Mouse (Mus musculus): ENCODE measurements around the gene Slc22a14. TPM values are rescaled to one million over a fixed set of nuclear protein-coding genes. Genes with fewer than 3 reads are reported as not detected.

Slc22a14 gene
- polyA plus RNA-seq (2016; fragmentation: Nextera tagmentation; extraction: Ambion mirVana): not detected in 2 replicates

- WGBS: 80% methylated on average over 7 of the region's 7 CpGs
- no peak within 1 kb of the TSS for H3K27ac ChIP-seq (replicated peaks)
These were observed at the start of gene Slc22a14 for GRCm38 (mm10) chr9:119365284-119365683. Gene Slc22a14 (minus strand): TSS chr9:119365553.

GRCm38 (mm10) chr9:119409864-119410263 lies 44.5 kb upstream of the Slc22a14 start:
- DNase-seq (ENCODE audit: low spot score): no peak
- Histone ChIP-seq H3K27ac (replicated peaks) (no peak overlapping the region), H3K4me1 (peaks cover 42% of the 10 kb centered on the region), H3K9me3 (peaks cover 16% of the 10 kb centered on the region; the same call in 1 of the 2 replicates), H3K36me3 (replicated peaks) (peaks cover 90% of the 10 kb centered on the region), H3K4me3 (no peak overlapping the region), H3K27me3 (replicated peaks; ENCODE audit: low read depth, poor library complexity, severe bottlenecking) (no peaks in the 10 kb centered on the region)
- 48% methylated on average over 5 of the region's 5 CpGs for WGBS

More at GRCm38 (mm10) chr9:119365284-119365683, at the start of gene Slc22a14:
- H3K27me3 ChIP-seq (replicated peaks; ENCODE audit: low read depth, poor library complexity, severe bottlenecking): no peaks in the 10 kb centered on the region
- H3K9me3 ChIP-seq: no peaks in the 10 kb centered on the region
- no peak within 1 kb of the TSS for H3K4me3 ChIP-seq
- peaks cover 14% of the 10 kb centered on the region for H3K4me1 ChIP-seq
- H3K36me3 ChIP-seq (replicated peaks): peaks cover 35% of the 10 kb centered on the region
- no peak for DNase-seq (ENCODE audit: low spot score)

GRCm38 (mm10) chr9:119408898-119409664 lies 43.7 kb upstream of the Slc22a14 start:
- Histone ChIP-seq H3K27ac (replicated peaks) (no peak overlapping the region; the same call in 1 of the 2 replicates), H3K36me3 (replicated peaks) (peaks cover 92% of the 10 kb centered on the region), H3K4me1 (peaks cover 50% of the 10 kb centered on the region), H3K4me3 (no peak overlapping the region), H3K9me3 (peaks cover 16% of the 10 kb centered on the region; the same call in 1 of the 2 replicates), H3K27me3 (replicated peaks; ENCODE audit: low read depth, poor library complexity, severe bottlenecking) (no peaks in the 10 kb centered on the region)
- WGBS: 81% methylated on average over 11 of the region's 11 CpGs
- no peak for DNase-seq (ENCODE audit: low spot score)

GRCm38 (mm10) chr9:119407884-119408283 lies 42.5 kb upstream of the Slc22a14 start:
- Histone ChIP-seq H3K27ac (replicated peaks) (peak overlapping the region; percentile 10; the same call in 1 of the 2 replicates), H3K4me1 (peaks cover 59% of the 10 kb centered on the region), H3K27me3 (replicated peaks; ENCODE audit: low read depth, poor library complexity, severe bottlenecking) (no peaks in the 10 kb centered on the region), H3K9me3 (peaks cover 12% of the 10 kb centered on the region; the same call in 1 of the 2 replicates), H3K36me3 (replicated peaks) (peaks cover 82% of the 10 kb centered on the region), H3K4me3 (peak overlapping the region; percentile 16; the same call in 1 of the 2 replicates)
- DNase-seq (ENCODE audit: low spot score): no peak
- WGBS: 76% methylated on average over 15 of the region's 15 CpGs

GRCm38 (mm10) chr9:119404090-119404489 lies 38.7 kb upstream of the Slc22a14 start:
- Histone ChIP-seq H3K27me3 (replicated peaks; ENCODE audit: low read depth, poor library complexity, severe bottlenecking) (no peaks in the 10 kb centered on the region), H3K4me1 (peaks cover 55% of the 10 kb centered on the region), H3K36me3 (replicated peaks) (peaks cover 46% of the 10 kb centered on the region), H3K4me3 (peak overlapping the region; percentile 91), H3K27ac (replicated peaks) (no peak overlapping the region; the same call in 1 of the 2 replicates), H3K9me3 (no peaks in the 10 kb centered on the region)
- 65% methylated on average over 5 of the region's 5 CpGs for WGBS
- DNase-seq (ENCODE audit: low spot score): no peak

GRCm38 (mm10) chr9:119403236-119403641 lies 37.9 kb upstream of the Slc22a14 start:
- Histone ChIP-seq H3K9me3 (no peaks in the 10 kb centered on the region), H3K4me1 (peaks cover 47% of the 10 kb centered on the region), H3K27me3 (replicated peaks; ENCODE audit: low read depth, poor library complexity, severe bottlenecking) (no peaks in the 10 kb centered on the region), H3K36me3 (replicated peaks) (peaks cover 37% of the 10 kb centered on the region), H3K27ac (replicated peaks) (peak overlapping the region; percentile 100), H3K4me3 (peak overlapping the region; percentile 91)
- WGBS: under 1% methylated on average over 26 of the region's 26 CpGs
- DNase-seq (ENCODE audit: low spot score): peak; percentile 86

GRCm38 (mm10) chr9:119402253-119403235 lies 37.2 kb upstream of the Slc22a14 start:
- peaks cover 40% of the 10 kb centered on the region for H3K4me1 ChIP-seq
- no peaks in the 10 kb centered on the region for H3K9me3 ChIP-seq
- H3K27ac ChIP-seq (replicated peaks): peak overlapping the region; percentile 100
- peak; percentile 73 for DNase-seq (ENCODE audit: low spot score)
- no peaks in the 10 kb centered on the region for H3K27me3 ChIP-seq (replicated peaks; ENCODE audit: low read depth, poor library complexity, severe bottlenecking)
- WGBS: under 1% methylated on average over 127 of the region's 127 CpGs
- peak overlapping the region; percentile 91 for H3K4me3 ChIP-seq
- peaks cover 30% of the 10 kb centered on the region for H3K36me3 ChIP-seq (replicated peaks)

GRCm38 (mm10) chr9:119401801-119402214 lies 36.5 kb upstream of the Slc22a14 start, which contains the start of gene Acvr2b:
Gene Acvr2b (plus strand): TSS chr9:119402118.
- DNase-seq (ENCODE audit: low spot score): peak; percentile 99

GRCm38 (mm10) chr9:119401351-119401750 lies 36.0 kb upstream of the Slc22a14 start:
- 9% methylated on average over 7 of the region's 7 CpGs for WGBS
- H3K4me3 ChIP-seq: peak overlapping the region; percentile 91
- DNase-seq (ENCODE audit: low spot score): no peak
- H3K9me3 ChIP-seq: no peaks in the 10 kb centered on the region
- no peaks in the 10 kb centered on the region for H3K27me3 ChIP-seq (replicated peaks; ENCODE audit: low read depth, poor library complexity, severe bottlenecking)
- H3K36me3 ChIP-seq (replicated peaks): peaks cover 19% of the 10 kb centered on the region
- H3K27ac ChIP-seq (replicated peaks): peak overlapping the region; percentile 100
- peaks cover 35% of the 10 kb centered on the region for H3K4me1 ChIP-seq

More at GRCm38 (mm10) chr9:119401801-119402214, 36.5 kb upstream of the Slc22a14 start, which contains the start of gene Acvr2b:
- Histone ChIP-seq H3K27me3 (replicated peaks; ENCODE audit: low read depth, poor library complexity, severe bottlenecking) (no peaks in the 10 kb centered on the region), H3K9me3 (no peaks in the 10 kb centered on the region), H3K27ac (replicated peaks) (peak within 1 kb of the TSS; percentile 100), H3K4me3 (peak within 1 kb of the TSS; percentile 91), H3K4me1 (peaks cover 35% of the 10 kb centered on the region), H3K36me3 (replicated peaks) (peaks cover 23% of the 10 kb centered on the region)
- WGBS: under 1% methylated on average over 32 of the region's 32 CpGs

GRCm38 (mm10) chr9:119394808-119395207 lies 29.5 kb upstream of the Slc22a14 start:
- H3K27me3 ChIP-seq (replicated peaks; ENCODE audit: low read depth, poor library complexity, severe bottlenecking): no peaks in the 10 kb centered on the region
- H3K9me3 ChIP-seq: no peaks in the 10 kb centered on the region
- no peak for DNase-seq (ENCODE audit: low spot score)
- H3K36me3 ChIP-seq (replicated peaks): peaks cover 14% of the 10 kb centered on the region
- H3K4me3 ChIP-seq: no peak overlapping the region
- 84% methylated on average over 1 of the region's 1 CpGs for WGBS
- 0 out of 2 replicates have a peak, but pooled peaks cover 2% of the 10 kb centered on the region for H3K4me1 ChIP-seq
- no peak overlapping the region for H3K27ac ChIP-seq (replicated peaks)

- Histone ChIP-seq H3K36me3 (replicated peaks) (peaks cover 34% of the 10 kb centered on the region), H3K9me3 (no peaks in the 10 kb centered on the region), H3K4me1 (no peaks in the 10 kb centered on the region), H3K4me3 (no peak overlapping the region), H3K27me3 (replicated peaks; ENCODE audit: low read depth, poor library complexity, severe bottlenecking) (no peaks in the 10 kb centered on the region), H3K27ac (replicated peaks) (no peak overlapping the region)
- no peak for DNase-seq (ENCODE audit: low spot score)
- 89% methylated on average over 2 of the region's 2 CpGs for WGBS
These were observed 24.9 kb upstream of the Slc22a14 start for GRCm38 (mm10) chr9:119390214-119390613.

GRCm38 (mm10) chr9:119388956-119389355 lies 23.6 kb upstream of the Slc22a14 start:
- no peak overlapping the region for H3K4me3 ChIP-seq
- no peaks in the 10 kb centered on the region for H3K4me1 ChIP-seq
- 56% methylated on average over 5 of the region's 5 CpGs for WGBS
- H3K27ac ChIP-seq (replicated peaks): no peak overlapping the region
- H3K9me3 ChIP-seq: no peaks in the 10 kb centered on the region
- peaks cover 44% of the 10 kb centered on the region for H3K36me3 ChIP-seq (replicated peaks)
- H3K27me3 ChIP-seq (replicated peaks; ENCODE audit: low read depth, poor library complexity, severe bottlenecking): no peaks in the 10 kb centered on the region
- peak; percentile 55 for DNase-seq (ENCODE audit: low spot score)
